Mouse (Mus musculus) hindbrain, embryonic 11.5 days (tissue): Measurements from ENCODE around the gene Efnb1. TPM values are rescaled to one million over a fixed set of nuclear protein-coding genes. Genes with fewer than 3 reads are reported as not detected.
"Not testable (repeated sequence)": the region's sequence is repeated elsewhere in the genome, so short reads cannot be mapped to it uniquely, and the experiment has no call there.

Source experiments
- ATAC-seq: fragments of 200-750 bp; cut with Nextera tagmentation; 2 replicates; pipeline ENCODE4 v1.8.0; 2017; ENCODE audit warnings: mild to moderate bottlenecking, moderate TSS enrichment, moderate library complexity; ENCODE audit not compliant: low FRiP score
- DNase-seq: peaks from one replicate; pipeline ENCODE4 v3.0.0-alpha.2; 2015; ENCODE audit warnings: low spot score
- H3K27ac ChIP-seq: fragments of 300-500 bp; sonication (generic); 2 replicates; pipeline ENCODE4 v1.5.1; 2014; ENCODE audit warnings: mild to moderate bottlenecking, low read depth, low read length
- H3K27me3 ChIP-seq: fragments of 300-500 bp; sonication (generic); 2 replicates; pipeline ENCODE4 v1.6.1; 2014; ENCODE audit warnings: mild to moderate bottlenecking, low read length, moderate library complexity, mixed read lengths; ENCODE audit not compliant: control insufficient read depth, insufficient read depth
- H3K36me3 ChIP-seq: fragments of 300-500 bp; sonication (generic); 2 replicates; pipeline ENCODE4 v1.6.1; 2014; ENCODE audit warnings: mild to moderate bottlenecking, low read length, moderate library complexity, mixed read lengths; ENCODE audit not compliant: control insufficient read depth, insufficient read depth
- H3K4me1 ChIP-seq: fragments of 300-500 bp; sonication (generic); replicated peaks from 2 replicates; pipeline ENCODE4 v1.6.1; 2014; ENCODE audit warnings: low read length, mixed read lengths; ENCODE audit not compliant: control insufficient read depth, insufficient read depth
- H3K4me2 ChIP-seq: fragments of 300-500 bp; sonication (generic); replicated peaks from 2 replicates; pipeline ENCODE4 v1.6.1; 2014; ENCODE audit warnings: mild to moderate bottlenecking, low read depth, low read length
- H3K4me3 ChIP-seq: fragments of 300-500 bp; sonication (generic); 2 replicates; pipeline ENCODE4 v1.5.1; 2014; ENCODE audit warnings: low read depth, low read length
- H3K9ac ChIP-seq: fragments of 300-500 bp; sonication (generic); 2 replicates; pipeline ENCODE4 v1.6.1; 2014; ENCODE audit warnings: low read depth, low read length
- H3K9me3 ChIP-seq: fragments of 300-500 bp; sonication (generic); 2 replicates; pipeline ENCODE4 v1.6.1; 2016; ENCODE audit warnings: low read length; ENCODE audit not compliant: control insufficient read depth
- WGBS: fragments of 180-500 bp; shearing (Covaris S2); extraction: QIAGEN DNeasy Blood & Tissue Kit; methylation state at CpG from one replicate; pipeline ENCODE4 v1.1.7; 2014; 5-methylcytosine and 5-hydroxymethylcytosine counted together
- polyA plus RNA-seq: library from polyadenylated mRNA; unstranded; fragments of >200 nt; fragmentation: Nextera tagmentation; extraction: Ambion mirVana; gene quantifications from 2 replicates; pipeline ENCODE4 v1.2.1, GENCODE M21; 2014

Efnb1 gene
- polyA plus RNA-seq = 35.5 and 37.8 TPM in 2 replicates

DNA sequence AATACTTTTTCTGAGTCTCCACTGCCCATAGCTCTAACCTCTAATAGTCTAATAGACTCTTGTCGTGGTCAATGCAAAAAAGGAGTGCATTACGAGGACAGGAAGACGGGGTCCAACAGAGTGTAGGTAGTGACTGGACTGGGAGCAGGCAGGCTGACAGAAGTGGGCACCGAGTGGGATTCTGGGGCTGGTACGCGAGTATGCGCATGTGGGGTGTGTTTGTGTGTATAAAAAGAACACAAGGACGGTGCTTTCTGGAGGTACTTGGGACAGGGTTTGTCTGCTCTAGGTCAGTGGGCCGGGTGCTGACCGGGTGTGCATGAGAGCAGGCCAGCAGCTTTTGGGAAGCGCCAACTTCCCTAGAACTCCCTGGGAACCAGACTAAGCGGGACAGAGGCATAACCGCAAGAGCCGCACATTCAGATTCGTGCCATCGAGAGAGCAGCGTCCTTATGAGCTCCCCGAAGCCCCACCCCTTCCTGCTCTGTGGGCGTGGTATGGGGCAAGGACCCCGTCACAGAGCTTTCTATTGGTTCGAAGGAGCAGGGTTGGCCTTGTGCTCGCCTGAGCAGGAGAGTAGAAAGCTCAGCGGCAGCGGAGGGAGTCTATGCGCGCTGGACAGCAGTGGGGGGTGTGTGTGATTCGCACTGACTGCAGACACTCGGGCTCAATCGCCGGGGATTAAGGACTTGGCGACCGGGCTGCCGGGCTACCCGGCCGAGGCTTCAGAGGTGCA, at the start of gene Efnb1:
Gene Efnb1 (plus strand): TSS at position 608 of the 736 bp plus-strand sequence.
- peak; percentile 89 for DNase-seq
- Histone ChIP-seq H3K4me1 (peaks cover 3% of the 10 kb centered on the region; the same call in 1 of the 2 replicates), H3K4me3 (peak within 1 kb of the TSS; percentile 72), H3K9ac (peak within 1 kb of the TSS; percentile 88), H3K4me2 (peak within 1 kb of the TSS; percentile 70), H3K27me3 (no peaks in the 10 kb centered on the region; the same call in 1 of the 2 replicates), H3K9me3 (no peaks in the 10 kb centered on the region), H3K36me3 (no peaks in the 10 kb centered on the region), H3K27ac (peak within 1 kb of the TSS; percentile 82)
- ATAC-seq = peak; percentile 91
- 31% methylated on average over 35 of the region's 35 CpGs for WGBS

DNA sequence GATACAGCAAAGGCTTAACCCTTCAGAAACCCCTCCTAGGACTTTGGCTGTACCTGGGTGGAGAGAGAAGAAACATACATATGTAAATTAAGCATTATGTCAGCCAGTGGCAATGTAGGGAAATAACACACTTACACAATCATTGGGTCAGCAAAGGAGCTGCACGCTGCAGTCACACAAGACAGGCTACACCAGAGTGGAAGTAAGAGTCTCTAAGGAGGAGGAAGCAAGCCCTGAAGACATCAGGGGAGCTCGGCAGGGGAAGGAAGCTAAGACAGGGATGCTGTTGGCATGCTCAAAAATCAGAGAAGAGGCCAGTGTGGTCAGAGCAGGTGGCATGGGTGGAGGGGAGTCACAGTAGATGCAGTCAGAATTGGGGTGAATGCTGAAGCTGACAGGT, 43.2 kb upstream of the Efnb1 start:
- Histone ChIP-seq H3K4me3 (no peak overlapping the region), H3K9ac (no peak overlapping the region), H3K4me1 (no peaks in the 10 kb centered on the region), H3K27me3 (peaks cover 2% of the 10 kb centered on the region; the same call in 1 of the 2 replicates), H3K4me2 (no peak overlapping the region), H3K36me3 (no peaks in the 10 kb centered on the region), H3K27ac (no peak overlapping the region), H3K9me3 (no peaks in the 10 kb centered on the region)
- ATAC-seq = no peak
- DNase-seq = no peak
- WGBS = 74% methylated on average over 2 of the region's 2 CpGs

DNA sequence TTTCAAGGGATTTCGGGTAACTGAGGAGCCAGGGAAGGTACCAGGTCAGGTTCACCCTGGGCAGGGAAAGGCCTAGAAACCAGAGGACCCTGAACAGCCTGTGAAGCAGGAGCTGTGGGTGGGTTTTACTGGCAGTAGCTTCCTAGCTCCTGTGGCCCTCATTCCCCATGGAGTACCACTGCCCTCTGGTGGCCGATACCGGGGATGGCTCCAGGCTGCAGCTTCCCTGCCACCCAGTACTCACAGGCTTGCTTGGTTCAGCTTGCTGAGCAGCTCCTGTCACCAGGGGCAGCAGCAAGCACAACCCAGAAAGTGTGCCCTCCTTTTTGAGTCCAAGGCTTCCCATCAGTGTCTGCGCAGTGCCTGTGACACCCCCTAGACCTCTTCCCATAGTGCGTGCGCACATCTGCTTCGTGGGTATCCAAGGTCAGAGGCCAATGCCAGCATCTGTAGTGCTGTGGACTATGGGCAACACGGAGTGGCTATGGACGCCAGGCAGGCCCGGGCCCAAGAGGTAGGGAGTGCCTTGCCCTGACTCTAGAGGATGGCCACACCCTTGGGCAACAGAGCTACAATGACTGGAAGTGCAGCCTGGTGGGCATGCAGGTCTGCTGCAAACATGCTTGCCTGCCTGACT, 24.7 kb upstream of the Efnb1 start:
- H3K36me3 ChIP-seq, H3K27ac ChIP-seq, H3K4me2 ChIP-seq, H3K4me1 ChIP-seq, H3K27me3 ChIP-seq, H3K9me3 ChIP-seq, H3K4me3 ChIP-seq, DNase-seq, H3K9ac ChIP-seq: not testable (repeated sequence)
- WGBS = 79% methylated on average over 7 of the region's 10 CpGs
- ATAC-seq = peak; percentile 75

DNA sequence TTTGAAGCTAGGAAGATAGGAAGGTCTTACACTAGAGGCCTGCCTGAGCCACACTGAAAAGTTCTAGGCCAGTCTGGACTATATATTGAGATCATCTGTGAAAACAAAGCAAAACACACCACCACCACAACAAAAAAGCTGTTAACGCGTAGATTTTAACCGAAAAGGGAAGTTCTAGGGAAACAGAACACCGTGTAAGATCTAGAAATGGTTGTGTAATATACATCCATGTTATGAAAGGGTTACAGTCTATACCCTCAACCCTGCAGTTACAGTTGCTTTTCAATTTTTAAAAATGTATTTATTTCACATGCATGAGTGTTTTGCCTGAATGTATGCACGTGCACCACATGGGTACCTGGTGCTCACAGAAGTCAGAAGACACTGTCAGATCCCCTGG, 16.4 kb upstream of the Efnb1 start:
- Histone ChIP-seq H3K27ac (no peak overlapping the region), H3K36me3 (no peaks in the 10 kb centered on the region), H3K4me1 (no peaks in the 10 kb centered on the region), H3K4me3 (no peak overlapping the region), H3K27me3 (no peaks in the 10 kb centered on the region; the same call in 1 of the 2 replicates), H3K9ac (no peak overlapping the region), H3K4me2 (no peak overlapping the region), H3K9me3 (no peaks in the 10 kb centered on the region)
- DNase-seq = no peak
- WGBS = 93% methylated on average over 5 of the region's 5 CpGs
- ATAC-seq = no peak

DNA sequence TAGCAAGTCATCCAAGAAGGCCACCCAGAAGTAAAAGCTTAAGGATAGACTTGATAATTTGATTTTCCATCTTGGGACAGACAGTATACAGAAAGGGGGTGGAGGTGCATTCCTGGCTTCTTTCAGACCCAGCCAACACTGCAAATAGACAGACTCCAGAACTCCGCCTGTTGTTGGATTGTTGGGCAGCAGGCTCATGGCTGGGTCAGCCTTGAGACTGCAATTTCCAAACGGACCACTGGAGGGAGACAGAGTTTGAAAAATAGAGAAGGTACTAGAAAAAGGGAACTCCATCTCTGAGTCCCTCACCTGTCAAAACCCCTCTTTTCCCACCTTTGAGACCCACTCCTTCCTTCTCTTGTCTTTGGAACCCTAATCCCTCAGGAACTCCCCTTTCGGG, 5.9 kb upstream of the Efnb1 start:
- Histone ChIP-seq H3K4me3 (no peak overlapping the region), H3K9me3 (no peaks in the 10 kb centered on the region), H3K27me3 (no peaks in the 10 kb centered on the region; the same call in 1 of the 2 replicates), H3K9ac (no peak overlapping the region), H3K36me3 (no peaks in the 10 kb centered on the region), H3K4me1 (no peaks in the 10 kb centered on the region), H3K27ac (no peak overlapping the region), H3K4me2 (no peak overlapping the region)
- WGBS = 40% methylated on average over 3 of the region's 3 CpGs
- peak; percentile 80 for DNase-seq
- no peak for ATAC-seq

DNA sequence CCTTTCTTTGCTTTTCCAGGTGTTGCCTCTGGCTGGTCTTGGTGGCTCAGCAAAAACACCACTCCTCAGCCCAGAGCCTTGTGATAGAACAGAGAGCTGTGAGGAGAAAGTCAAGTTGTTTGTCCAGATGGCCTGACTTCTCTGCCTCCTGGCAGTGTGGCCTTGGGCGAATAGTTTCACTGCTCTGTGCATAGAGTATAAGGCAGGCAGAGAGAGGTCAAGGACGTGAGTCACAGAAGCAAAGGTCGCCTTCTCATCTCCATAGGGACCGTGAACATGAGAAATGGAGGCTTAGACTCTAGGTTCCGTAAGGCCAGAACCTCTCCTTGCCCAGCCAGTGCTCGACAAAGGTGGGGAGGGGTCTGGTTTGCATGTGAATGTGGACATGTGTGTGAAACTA, 3.4 kb upstream of the Efnb1 start:
- ATAC-seq (no peak), DNase-seq (no peak)
- H3K4me2 ChIP-seq = no peak overlapping the region
- no peak overlapping the region for H3K9ac ChIP-seq
- 76% methylated on average over 6 of the region's 6 CpGs for WGBS
- H3K27me3 ChIP-seq = no peaks in the 10 kb centered on the region; the same call in 1 of the 2 replicates
- H3K27ac ChIP-seq = no peak overlapping the region
- no peak overlapping the region for H3K4me3 ChIP-seq
- no peaks in the 10 kb centered on the region for H3K4me1 ChIP-seq
- H3K9me3 ChIP-seq = no peaks in the 10 kb centered on the region
- no peaks in the 10 kb centered on the region for H3K36me3 ChIP-seq

DNA sequence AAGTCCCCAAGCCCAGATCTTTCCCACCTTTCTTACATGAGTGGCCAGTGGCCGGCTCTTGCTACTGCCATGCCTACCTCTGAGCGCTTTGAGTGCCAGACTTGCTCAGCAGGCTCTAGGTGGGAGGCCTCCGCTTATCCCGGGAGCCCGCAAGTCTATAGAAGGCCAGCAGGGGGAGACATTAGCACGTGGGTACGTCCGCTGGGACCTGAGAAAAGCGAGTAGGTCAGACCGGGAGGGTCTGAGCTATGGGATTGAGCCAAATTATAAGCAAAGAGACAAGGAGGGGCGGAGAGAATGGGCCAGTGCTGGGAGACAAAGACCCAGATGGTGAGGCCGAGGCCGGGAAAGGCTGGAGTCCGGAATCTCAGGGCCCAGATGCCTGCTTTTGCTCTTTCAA, 1.0 kb upstream of the Efnb1 start:
- 24% methylated on average over 14 of the region's 14 CpGs for WGBS
- peak; percentile 88 for DNase-seq
- Histone ChIP-seq H3K9ac (peak overlapping the region; percentile 40; the same call in 1 of the 2 replicates), H3K4me1 (peaks cover under 1% of the 10 kb centered on the region; the same call in 1 of the 2 replicates), H3K27ac (peak overlapping the region; percentile 82), H3K9me3 (no peaks in the 10 kb centered on the region), H3K4me2 (peak overlapping the region; percentile 33; the same call in 1 of the 2 replicates), H3K27me3 (no peaks in the 10 kb centered on the region; the same call in 1 of the 2 replicates), H3K4me3 (no peak overlapping the region), H3K36me3 (no peaks in the 10 kb centered on the region)
- ATAC-seq = peak; percentile 63

DNA sequence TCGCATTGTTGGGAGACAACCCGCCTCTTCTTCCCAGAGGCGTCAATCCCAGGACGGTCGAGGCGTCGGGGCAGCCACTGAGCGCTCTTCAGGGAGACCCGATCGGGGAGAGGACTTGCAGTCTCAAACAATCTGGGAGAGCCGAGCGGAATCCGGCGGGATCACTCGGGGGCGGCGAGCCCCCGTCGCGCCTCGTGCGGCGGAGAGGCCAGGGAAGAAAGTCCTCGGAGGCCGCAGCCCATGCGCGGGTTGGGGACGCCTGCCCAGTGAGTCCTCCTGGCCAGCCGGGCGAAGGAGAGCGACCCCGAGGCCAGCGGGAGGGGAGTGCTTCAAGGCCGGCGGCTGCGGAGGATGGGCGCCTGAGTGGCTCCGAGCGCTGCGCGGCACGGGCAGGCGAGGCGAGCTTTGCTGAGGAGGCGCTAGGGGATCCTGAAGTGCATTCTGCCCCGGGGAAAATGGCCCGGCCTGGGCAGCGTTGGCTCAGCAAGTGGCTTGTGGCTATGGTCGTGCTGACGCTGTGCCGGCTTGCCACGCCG, 569 bp downstream of the Efnb1 start:
- Histone ChIP-seq H3K4me2 (peak overlapping the region; percentile 70), H3K9me3 (no peaks in the 10 kb centered on the region), H3K27me3 (no peaks in the 10 kb centered on the region; the same call in 1 of the 2 replicates), H3K4me1 (peaks cover 3% of the 10 kb centered on the region; the same call in 1 of the 2 replicates), H3K9ac (peak overlapping the region; percentile 88), H3K27ac (peak overlapping the region; percentile 79), H3K36me3 (no peaks in the 10 kb centered on the region), H3K4me3 (peak overlapping the region; percentile 72)
- WGBS = 19% methylated on average over 36 of the region's 53 CpGs
- DNase-seq (peak; percentile 45), ATAC-seq (peak; percentile 0; the same call in 1 of the 2 replicates)
